Mouse (Mus musculus) hindlimb bud, embryonic 11.5 days (tissue): ENCODE measurements around the gene Ssbp4.
"Not testable (repeated sequence)": the region's sequence is repeated elsewhere in the genome, so short reads cannot be mapped to it uniquely, and the experiment has no call there.

ENCODE experiments used
- DNase-seq: peaks from one replicate; pipeline ENCODE4 v3.0.0-alpha.2; 2012; ENCODE audit warnings: low read depth, low spot score; ENCODE audit errors: extremely low spot score

Gene Ssbp4

GRCm38 (mm10) chr8:70593961-70594609 lies 14.6 kb downstream of the Ssbp4 start, which contains the start of gene Isyna1:
Isyna1 (plus strand) TSS chr8:70594373.
- DNase-seq, result peak; percentile 97

DNA sequence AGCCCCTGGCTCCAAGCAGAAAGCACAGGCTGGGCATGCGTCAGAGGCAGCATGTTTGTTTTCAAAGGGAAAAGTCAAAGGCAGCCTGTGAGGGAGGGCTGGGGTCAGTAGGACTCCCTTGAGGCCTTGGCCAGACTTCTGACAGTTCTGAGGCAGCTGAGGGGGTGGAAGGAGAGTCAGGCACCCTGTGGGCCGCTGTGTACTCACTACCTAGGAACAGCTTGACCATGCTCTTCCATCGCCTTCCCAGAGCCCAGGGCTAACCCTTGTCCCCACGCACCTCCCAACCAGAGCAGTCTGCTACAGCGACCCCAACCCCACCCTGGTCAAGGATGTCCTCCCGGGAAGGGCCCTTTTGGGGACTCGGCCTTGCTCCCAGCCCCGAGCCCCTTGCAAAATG lies 15.5 kb downstream of the Ssbp4 start:
- DNase-seq, result no peak

- DNase-seq, result no peak
Measured at GRCm38 (mm10) chr8:70591569-70591968, 17.1 kb downstream of the Ssbp4 start.

GRCm38 (mm10) chr8:70587955-70588354 lies 20.7 kb downstream of the Ssbp4 start:
- DNase-seq, result not testable (repeated sequence)

- no peak for DNase-seq
Measured at GRCm38 (mm10) chr8:70585258-70585652, 23.4 kb downstream of the Ssbp4 start.

DNA sequence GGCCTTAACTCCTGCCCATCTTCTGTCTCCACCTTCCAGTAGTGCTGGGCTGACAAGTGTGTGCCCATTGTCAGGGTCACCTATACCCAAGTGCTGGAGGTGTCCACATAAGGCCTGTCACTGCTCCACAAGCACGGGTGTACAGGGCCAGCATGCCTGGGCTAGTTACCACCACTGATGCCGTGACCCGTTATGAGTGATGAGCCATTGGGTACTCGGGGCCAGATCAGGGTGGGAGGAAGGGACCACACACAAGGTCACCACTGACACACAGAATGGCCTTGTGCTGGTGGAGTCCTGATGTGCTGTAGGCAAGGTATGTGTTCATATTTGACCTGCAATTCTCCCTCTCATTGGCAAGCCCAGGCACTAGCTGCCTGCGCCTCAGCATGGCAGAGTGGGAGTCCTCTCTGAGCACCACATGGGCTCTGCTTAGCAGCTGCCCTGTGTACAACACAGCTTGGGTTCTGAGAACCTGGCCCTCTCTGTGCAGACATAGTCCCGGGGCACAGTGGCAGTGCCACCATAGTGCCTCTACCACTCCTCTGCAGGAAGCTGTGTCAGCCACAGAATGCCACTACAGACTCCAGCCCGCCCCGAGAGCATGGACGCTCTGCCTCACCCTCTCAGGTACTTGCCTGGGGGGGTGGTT lies 23.9 kb downstream of the Ssbp4 start:
- DNase-seq, result no peak

- no peak for DNase-seq
Measured at GRCm38 (mm10) chr8:70583476-70584387, 24.9 kb downstream of the Ssbp4 start.

- DNase-seq, result no peak
Measured at GRCm38 (mm10) chr8:70577207-70577606, 31.5 kb downstream of the Ssbp4 start.

DNA sequence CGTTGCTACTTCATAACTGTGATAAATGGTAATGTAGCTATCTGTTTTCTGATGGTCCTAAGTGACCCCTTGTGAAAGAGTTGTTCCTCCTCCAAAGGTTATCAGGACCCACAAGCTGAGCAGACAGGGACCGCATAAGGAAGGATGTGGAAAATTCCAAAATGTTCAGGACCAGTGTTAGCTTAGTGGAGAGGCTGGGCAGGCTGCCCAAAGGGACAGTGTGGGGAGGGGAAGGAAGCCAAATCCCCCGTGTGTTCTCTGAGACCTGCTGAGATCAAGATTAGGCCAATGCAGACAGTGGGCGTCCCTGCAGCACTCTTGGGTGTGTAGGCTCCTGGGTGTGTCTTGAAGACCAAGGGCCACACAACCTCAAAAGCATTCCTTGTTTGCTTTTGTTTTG lies 33.8 kb downstream of the Ssbp4 start:
- no peak for DNase-seq

DNA sequence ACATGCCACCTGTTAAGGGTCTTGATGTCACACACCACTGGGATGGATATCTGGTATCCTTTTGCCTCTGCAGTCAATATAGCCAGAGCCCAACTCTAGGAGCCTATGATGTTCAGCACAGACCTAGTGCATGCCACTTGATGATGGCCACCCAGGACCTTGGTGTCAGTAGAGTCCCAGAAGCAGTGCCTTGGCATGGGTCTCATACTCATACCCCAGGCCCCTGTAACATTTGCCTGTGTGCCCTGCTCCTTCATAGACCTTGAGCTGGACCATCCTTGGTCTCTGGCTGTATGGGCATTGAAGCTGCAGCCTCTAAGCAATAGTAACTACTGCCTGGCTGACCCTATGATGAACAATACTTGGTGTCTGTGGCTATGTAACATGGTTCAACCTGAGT lies 34.4 kb downstream of the Ssbp4 start:
- no peak for DNase-seq

- no peak for DNase-seq
Measured at GRCm38 (mm10) chr8:70570990-70571389, 37.7 kb downstream of the Ssbp4 start.

GRCm38 (mm10) chr8:70570360-70570759 lies 38.3 kb downstream of the Ssbp4 start:
- DNase-seq, result no peak

DNA sequence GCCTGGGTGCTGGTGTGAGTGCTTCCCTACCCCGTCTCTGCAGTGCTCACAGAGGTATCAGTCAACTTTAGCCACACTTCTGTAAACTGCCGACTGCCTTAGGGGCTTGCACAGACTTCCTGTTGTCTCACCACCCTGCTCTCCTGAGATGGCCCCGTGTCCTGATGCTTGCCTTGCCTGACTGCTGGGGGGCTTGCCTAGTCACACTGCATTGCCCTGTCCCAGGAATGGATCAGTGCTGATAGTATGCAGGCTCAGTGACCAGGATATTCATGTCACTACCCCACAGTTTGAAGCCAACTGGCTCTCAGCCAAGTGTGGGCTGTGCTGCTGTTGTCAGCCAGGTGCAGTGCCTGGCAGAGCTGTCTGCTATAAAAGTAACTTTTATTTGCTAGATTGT lies 43.1 kb downstream of the Ssbp4 start:
- no peak for DNase-seq

GRCm38 (mm10) chr8:70564696-70565235 lies 43.9 kb downstream of the Ssbp4 start:
- no peak for DNase-seq

DNA sequence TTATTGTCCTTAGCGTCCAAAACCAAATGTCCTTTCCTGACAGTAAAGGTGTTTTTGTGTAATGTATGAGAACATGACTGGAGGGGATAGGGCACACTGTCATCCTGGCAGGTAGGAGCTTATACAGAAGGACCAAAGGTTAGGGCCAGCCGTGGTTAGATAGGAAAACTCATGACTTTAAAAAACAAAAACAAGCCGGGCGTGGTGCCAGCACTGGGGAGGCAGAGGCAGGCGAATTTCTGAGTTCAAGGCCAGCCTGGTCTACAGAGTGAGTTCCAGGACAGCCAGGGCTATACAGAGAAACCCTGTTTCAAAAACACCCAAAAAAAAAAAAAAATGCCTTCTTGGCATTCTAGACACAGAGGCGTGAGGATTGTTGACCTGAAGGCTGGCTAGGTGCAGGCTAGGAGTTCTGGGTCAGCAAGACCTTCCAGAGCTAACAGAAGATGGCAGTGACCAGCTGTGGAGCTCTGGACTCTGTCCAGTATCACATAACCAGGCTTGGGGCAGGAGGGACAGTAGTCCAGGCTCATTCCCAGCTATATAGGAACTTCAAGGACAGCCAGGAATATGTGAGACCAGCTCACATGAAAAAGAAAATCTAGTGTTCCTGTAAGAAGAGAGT lies 44.8 kb downstream of the Ssbp4 start:
- DNase-seq, result no peak

GRCm38 (mm10) chr8:70562802-70563201 lies 45.9 kb downstream of the Ssbp4 start:
- no peak for DNase-seq

GRCm38 (mm10) chr8:70561809-70562535 lies 46.7 kb downstream of the Ssbp4 start:
- DNase-seq, result no peak

GRCm38 (mm10) chr8:70561357-70561756 lies 47.3 kb downstream of the Ssbp4 start:
- DNase-seq, result no peak

GRCm38 (mm10) chr8:70560564-70560963 lies 48.1 kb downstream of the Ssbp4 start:
- no peak for DNase-seq

DNA sequence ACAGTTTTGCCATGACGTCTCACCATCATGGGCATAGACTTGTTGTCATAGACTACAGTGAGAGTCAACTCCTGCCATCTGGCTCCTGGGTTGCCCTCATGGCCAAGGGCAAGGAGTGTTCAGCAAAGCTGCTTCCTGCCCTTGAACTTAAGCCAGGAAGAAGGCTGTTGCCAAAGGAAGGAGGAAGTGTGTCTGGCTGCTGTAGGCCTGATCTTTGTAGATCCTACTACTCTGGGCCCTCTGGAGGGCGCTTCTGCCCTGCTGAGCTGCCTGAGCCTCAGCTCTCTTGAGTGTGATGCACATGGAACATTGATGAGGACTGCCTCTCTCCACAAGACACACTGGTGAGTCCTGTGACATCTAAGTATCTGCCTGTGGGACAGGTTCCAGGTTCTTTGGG lies 48.6 kb downstream of the Ssbp4 start:
- DNase-seq, result no peak
